31 mouse cellular contexts compared by ENCODE assay signal in the genomic region with DNA sequence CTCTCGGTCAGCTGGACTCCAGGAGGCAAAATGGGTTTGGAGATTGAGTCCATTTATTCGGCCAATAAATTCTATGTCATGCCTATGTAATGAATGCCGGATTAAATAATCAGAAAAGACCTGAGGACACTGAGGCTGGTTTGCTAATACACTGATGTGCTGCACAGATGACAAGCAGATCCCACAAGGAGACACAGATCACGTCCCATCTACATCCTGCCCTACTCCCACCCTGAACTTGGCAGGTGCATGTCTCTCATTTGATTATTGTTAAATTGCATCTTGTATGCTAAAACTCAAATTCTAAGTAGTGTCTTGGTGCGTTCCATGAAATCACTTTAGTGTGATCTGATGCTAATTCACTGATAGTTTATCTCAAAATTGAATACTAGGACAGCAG. TPM values are rescaled to one million over a fixed set of nuclear protein-coding genes. Genes with fewer than 3 reads are reported as not detected.
"Had no signal": no experiment of that assay in that cellular context is flagged by ENCODE, and none has a peak within 500 bp of the region (broad histone marks: within the 10 kb centered on the region; RNA-seq: fewer than 3 reads in every experiment).

No protein-coding gene starts in this region.

- H3K36me3 ChIP-seq: embryonic facial prominence, embryonic 10.5 days; embryonic facial prominence, embryonic 12.5 days; embryonic facial prominence, embryonic 13.5 days; embryonic facial prominence, embryonic 15.5 days; forebrain, embryonic 10.5 days; forebrain, embryonic 12.5 days; forebrain, embryonic 15.5 days had no signal

- H3K9me3 ChIP-seq: embryonic facial prominence, embryonic 10.5 days; embryonic facial prominence, embryonic 12.5 days; embryonic facial prominence, embryonic 13.5 days; embryonic facial prominence, embryonic 15.5 days; forebrain, embryonic 10.5 days; forebrain, embryonic 12.5 days; forebrain, embryonic 13.5 days; forebrain, embryonic 15.5 days had no signal

- H3K4me3 ChIP-seq: embryonic facial prominence, embryonic 10.5 days; embryonic facial prominence, embryonic 12.5 days; embryonic facial prominence, embryonic 13.5 days; embryonic facial prominence, embryonic 15.5 days; erythroblast, embryonic 14.5 days; forebrain, embryonic 10.5 days; forebrain, embryonic 12.5 days; forebrain, embryonic 13.5 days; forebrain, embryonic 15.5 days; gastrocnemius, adult 2 months; heart, adult 2 months had no signal

- H3K27ac ChIP-seq: embryonic facial prominence, embryonic 10.5 days; embryonic facial prominence, embryonic 12.5 days; embryonic facial prominence, embryonic 13.5 days; embryonic facial prominence, embryonic 15.5 days; forebrain, embryonic 10.5 days; forebrain, embryonic 12.5 days; forebrain, embryonic 13.5 days; forebrain, embryonic 15.5 days; gastrocnemius, adult 2 months; heart, adult 2 months had no signal

- H3K4me2 ChIP-seq: embryonic facial prominence, embryonic 12.5 days; embryonic facial prominence, embryonic 13.5 days; embryonic facial prominence, embryonic 15.5 days; forebrain, embryonic 12.5 days; forebrain, embryonic 13.5 days; forebrain, embryonic 15.5 days had no signal

- H3K27me3 ChIP-seq: embryonic facial prominence, embryonic 12.5 days; embryonic facial prominence, embryonic 13.5 days; embryonic facial prominence, embryonic 15.5 days; forebrain, embryonic 12.5 days; forebrain, embryonic 13.5 days; forebrain, embryonic 15.5 days had no signal

- H3K9ac ChIP-seq: embryonic facial prominence, embryonic 12.5 days; embryonic facial prominence, embryonic 13.5 days; embryonic facial prominence, embryonic 15.5 days; forebrain, embryonic 12.5 days; forebrain, embryonic 13.5 days; forebrain, embryonic 15.5 days; forebrain, postnatal 0 days had no signal

- DNase-seq: cerebellum, adult 8-10 months; cerebellum, adult 9-10 months; cerebellum, adult 9-11 months; cerebellum, postnatal 10 days; cerebellum, postnatal 14 days; cerebellum, postnatal 25 days; cerebellum, postnatal 36 days; embryo, embryonic 11 days; forebrain, postnatal 0 days; gastrocnemius, adult 2 months; gastrocnemius, postnatal 10 days; gastrocnemius, postnatal 14 days; gastrocnemius, postnatal 25 days; gastrocnemius, postnatal 36 days; heart, adult 11 months; heart, adult 18-20 months; heart, adult 2 months had no signal

- H3K4me1 ChIP-seq: embryonic facial prominence, embryonic 10.5 days; embryonic facial prominence, embryonic 12.5 days; embryonic facial prominence, embryonic 13.5 days; embryonic facial prominence, embryonic 15.5 days; forebrain, embryonic 10.5 days; forebrain, embryonic 12.5 days; forebrain, embryonic 13.5 days; forebrain, embryonic 15.5 days had no signal

- ATAC-seq: forebrain, embryonic 13.5 days; forebrain, embryonic 14.5 days; forebrain, embryonic 15.5 days; forebrain, embryonic 16.5 days; forebrain, postnatal 0 days had no signal

RNA-seq across cellular contexts. Expression of a gene that starts 17.5 kb away (rescaled TPM):
- total RNA-seq: gastrocnemius, adult 18-20 months; gastrocnemius, adult 8-10 months; gastrocnemius, postnatal 36 days; granulocyte monocyte progenitor cell, adult 5-6 weeks had no signal
